Mouse (Mus musculus): ENCODE data around the gene Ptprd. TPM values are rescaled to one million over a fixed set of nuclear protein-coding genes. Genes with fewer than 3 reads are reported as not detected.
A peak's percentile ranks its signal among the peaks of the same experiment; 100 is the strongest.

Gene Ptprd
- polyA plus RNA-seq, 1 experiment from 2014 or later = 46.2 TPM

GRCm38 (mm10) chr4:76846265-76846664 lies 1365.5 kb downstream of the Ptprd start:
- Histone ChIP-seq H3K4me1 (ENCODE audit: control insufficient read depth, insufficient read depth, low read length) (no peaks in the 10 kb centered on the region), H3K27me3 (replicated peaks; ENCODE audit: control insufficient read depth, insufficient read depth, low read length) (no peaks in the 10 kb centered on the region), H3K9ac (ENCODE audit: low read depth, low read length) (no peak overlapping the region), H3K4me2 (ENCODE audit: low read depth, low read length) (no peak overlapping the region), H3K36me3 (ENCODE audit: control insufficient read depth, insufficient read depth, low read length) (no peaks in the 10 kb centered on the region), H3K4me3 (ENCODE audit: low read depth, low read length) (no peak overlapping the region), H3K27ac (replicated peaks; ENCODE audit: low read depth, low read length) (no peak overlapping the region), H3K9me3 (ENCODE audit: control insufficient read depth, low read length) (no peaks in the 10 kb centered on the region)
- DNase-seq (ENCODE audit: low spot score) (peak; percentile 20), ATAC-seq (ENCODE audit: low read depth) (no peak)
- WGBS = 46% methylated on average over 7 of the region's 7 CpGs

DNA sequence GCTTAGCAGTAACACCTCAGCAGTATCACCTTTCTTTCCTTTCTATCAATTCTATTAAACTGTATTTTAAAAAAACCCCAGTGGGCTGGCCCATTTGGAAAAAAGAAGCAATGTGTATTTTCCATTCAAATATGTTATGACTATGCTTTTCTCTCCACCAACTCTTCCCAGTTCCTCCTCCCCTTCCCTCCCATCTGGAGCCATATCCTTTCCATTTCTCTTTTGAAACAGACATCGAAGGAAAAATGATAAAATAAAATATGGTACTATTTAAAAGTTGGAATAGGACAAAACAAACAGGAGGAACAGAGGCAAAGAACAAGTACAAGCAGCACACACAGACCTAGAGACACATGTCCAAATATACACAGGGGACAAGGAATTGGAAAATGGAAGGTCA lies 1372.7 kb downstream of the Ptprd start:
- 84% methylated on average over 1 of the region's 1 CpGs for WGBS
- H3K27ac ChIP-seq (replicated peaks; ENCODE audit: low read depth, low read length) = no peak overlapping the region

DNA sequence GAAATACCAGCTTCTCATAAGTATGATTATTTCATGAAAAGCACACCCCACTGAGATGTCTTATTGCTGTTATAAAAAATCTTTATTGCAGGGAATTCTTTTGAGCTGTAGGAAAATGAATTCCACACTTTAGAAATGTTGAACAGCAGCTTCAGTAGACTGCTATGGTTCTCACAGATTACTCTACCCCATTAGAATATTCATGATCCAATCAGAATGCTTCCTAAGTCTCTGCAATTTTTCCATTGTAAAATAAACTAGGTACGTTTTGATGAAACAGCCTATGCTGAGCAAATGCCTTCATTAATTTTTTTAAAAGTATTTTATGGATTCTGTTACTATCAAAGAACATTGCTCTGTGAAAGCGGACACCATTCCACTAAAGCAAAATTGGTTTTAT lies 1399.6 kb downstream of the Ptprd start:
- no peak overlapping the region for H3K4me3 ChIP-seq (ENCODE audit: low read depth, low read length)
- no peak overlapping the region for H3K27ac ChIP-seq (replicated peaks; ENCODE audit: low read depth, low read length)
- no peak overlapping the region for H3K4me2 ChIP-seq (ENCODE audit: low read depth, low read length)
- ATAC-seq (ENCODE audit: low read depth) (no peak), DNase-seq (ENCODE audit: low spot score) (no peak)
- H3K9me3 ChIP-seq (ENCODE audit: control insufficient read depth, low read length) = no peaks in the 10 kb centered on the region
- no peaks in the 10 kb centered on the region for H3K4me1 ChIP-seq (ENCODE audit: control insufficient read depth, insufficient read depth, low read length)
- no peaks in the 10 kb centered on the region for H3K36me3 ChIP-seq (ENCODE audit: control insufficient read depth, insufficient read depth, low read length)
- no peaks in the 10 kb centered on the region for H3K27me3 ChIP-seq (replicated peaks; ENCODE audit: control insufficient read depth, insufficient read depth, low read length)
- no peak overlapping the region for H3K9ac ChIP-seq (ENCODE audit: low read depth, low read length)
- WGBS = 66% methylated on average over 2 of the region's 2 CpGs

More for the DNA sequence above, 1372.7 kb downstream of the Ptprd start:
- Histone ChIP-seq H3K4me2 (ENCODE audit: low read depth, low read length) (no peak overlapping the region), H3K27me3 (replicated peaks; ENCODE audit: control insufficient read depth, insufficient read depth, low read length) (no peaks in the 10 kb centered on the region), H3K9ac (ENCODE audit: low read depth, low read length) (no peak overlapping the region), H3K4me3 (ENCODE audit: low read depth, low read length) (no peak overlapping the region), H3K4me1 (ENCODE audit: control insufficient read depth, insufficient read depth, low read length) (no peaks in the 10 kb centered on the region), H3K9me3 (ENCODE audit: control insufficient read depth, low read length) (no peaks in the 10 kb centered on the region), H3K36me3 (ENCODE audit: control insufficient read depth, insufficient read depth, low read length) (no peaks in the 10 kb centered on the region)
- no peak for ATAC-seq (ENCODE audit: low read depth)
- DNase-seq (ENCODE audit: low spot score) = no peak

DNA sequence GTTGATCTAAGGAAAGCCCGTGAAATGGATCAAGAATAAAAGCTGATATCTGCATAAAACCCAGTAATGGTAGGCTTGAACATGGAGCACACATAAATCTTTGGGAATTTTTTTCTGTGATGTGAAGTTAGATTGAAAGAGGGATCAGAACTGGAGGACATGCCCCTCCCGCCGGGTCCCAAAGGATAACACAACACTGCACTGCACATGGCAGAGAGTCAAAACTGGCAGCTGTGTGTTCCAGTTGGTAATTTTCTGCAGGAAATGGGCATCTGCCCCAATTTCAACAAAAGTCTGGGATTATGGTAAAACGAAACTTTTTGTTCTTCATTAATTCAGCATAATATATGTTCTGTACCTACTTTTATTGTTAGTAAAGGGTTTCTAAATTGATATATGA lies 1409.1 kb downstream of the Ptprd start:
- Histone ChIP-seq H3K4me1 (ENCODE audit: control insufficient read depth, insufficient read depth, low read length) (no peaks in the 10 kb centered on the region), H3K4me2 (ENCODE audit: low read depth, low read length) (no peak overlapping the region), H3K27ac (replicated peaks; ENCODE audit: low read depth, low read length) (no peak overlapping the region), H3K27me3 (replicated peaks; ENCODE audit: control insufficient read depth, insufficient read depth, low read length) (no peaks in the 10 kb centered on the region), H3K9me3 (ENCODE audit: control insufficient read depth, low read length) (no peaks in the 10 kb centered on the region), H3K36me3 (ENCODE audit: control insufficient read depth, insufficient read depth, low read length) (no peaks in the 10 kb centered on the region), H3K4me3 (ENCODE audit: low read depth, low read length) (no peak overlapping the region), H3K9ac (ENCODE audit: low read depth, low read length) (no peak overlapping the region)
- 54% methylated on average over 4 of the region's 4 CpGs for WGBS
- peak; percentile 53; the same call in 1 of the 2 replicates for ATAC-seq (ENCODE audit: low read depth)
- DNase-seq (ENCODE audit: low spot score) = peak; percentile 80

GRCm38 (mm10) chr4:76798010-76799007 lies 1413.5 kb downstream of the Ptprd start:
- H3K27ac ChIP-seq (replicated peaks; ENCODE audit: low read depth, low read length) = no peak overlapping the region
- no peaks in the 10 kb centered on the region for H3K27me3 ChIP-seq (replicated peaks; ENCODE audit: control insufficient read depth, insufficient read depth, low read length)
- H3K36me3 ChIP-seq (ENCODE audit: control insufficient read depth, insufficient read depth, low read length) = no peaks in the 10 kb centered on the region
- DNase-seq (ENCODE audit: low spot score) (no peak), ATAC-seq (ENCODE audit: low read depth) (no peak)
- WGBS = 52% methylated on average over 9 of the region's 9 CpGs
- H3K9me3 ChIP-seq (ENCODE audit: control insufficient read depth, low read length) = no peaks in the 10 kb centered on the region
- no peak overlapping the region for H3K4me2 ChIP-seq (ENCODE audit: low read depth, low read length)
- no peak overlapping the region for H3K4me3 ChIP-seq (ENCODE audit: low read depth, low read length)
- no peak overlapping the region for H3K9ac ChIP-seq (ENCODE audit: low read depth, low read length)
- H3K4me1 ChIP-seq (ENCODE audit: control insufficient read depth, insufficient read depth, low read length) = no peaks in the 10 kb centered on the region

- no peaks in the 10 kb centered on the region for H3K27me3 ChIP-seq (replicated peaks; ENCODE audit: control insufficient read depth, insufficient read depth, low read length)
- DNase-seq (ENCODE audit: low spot score) = no peak
- WGBS = 68% methylated on average over 2 of the region's 2 CpGs
- no peak for ATAC-seq (ENCODE audit: low read depth)
- H3K4me1 ChIP-seq (ENCODE audit: control insufficient read depth, insufficient read depth, low read length) = no peaks in the 10 kb centered on the region
- no peak overlapping the region for H3K9ac ChIP-seq (ENCODE audit: low read depth, low read length)
- no peak overlapping the region for H3K27ac ChIP-seq (replicated peaks; ENCODE audit: low read depth, low read length)
- no peaks in the 10 kb centered on the region for H3K36me3 ChIP-seq (ENCODE audit: control insufficient read depth, insufficient read depth, low read length)
- H3K4me3 ChIP-seq (ENCODE audit: low read depth, low read length) = no peak overlapping the region
- H3K9me3 ChIP-seq (ENCODE audit: control insufficient read depth, low read length) = no peaks in the 10 kb centered on the region
- no peak overlapping the region for H3K4me2 ChIP-seq (ENCODE audit: low read depth, low read length)
These were observed 1426.4 kb downstream of the Ptprd start for GRCm38 (mm10) chr4:76785389-76785788.

- 73% methylated on average over 4 of the region's 4 CpGs for WGBS
- Histone ChIP-seq H3K27ac (replicated peaks; ENCODE audit: low read depth, low read length) (no peak overlapping the region), H3K4me2 (ENCODE audit: low read depth, low read length) (no peak overlapping the region), H3K9me3 (ENCODE audit: control insufficient read depth, low read length) (no peaks in the 10 kb centered on the region), H3K9ac (ENCODE audit: low read depth, low read length) (no peak overlapping the region), H3K4me1 (ENCODE audit: control insufficient read depth, insufficient read depth, low read length) (no peaks in the 10 kb centered on the region), H3K27me3 (replicated peaks; ENCODE audit: control insufficient read depth, insufficient read depth, low read length) (no peaks in the 10 kb centered on the region), H3K4me3 (ENCODE audit: low read depth, low read length) (no peak overlapping the region), H3K36me3 (ENCODE audit: control insufficient read depth, insufficient read depth, low read length) (no peaks in the 10 kb centered on the region)
- no peak for DNase-seq (ENCODE audit: low spot score)
- ATAC-seq (ENCODE audit: low read depth) = no peak
These were observed 1432.1 kb downstream of the Ptprd start for GRCm38 (mm10) chr4:76779558-76780124.

DNA sequence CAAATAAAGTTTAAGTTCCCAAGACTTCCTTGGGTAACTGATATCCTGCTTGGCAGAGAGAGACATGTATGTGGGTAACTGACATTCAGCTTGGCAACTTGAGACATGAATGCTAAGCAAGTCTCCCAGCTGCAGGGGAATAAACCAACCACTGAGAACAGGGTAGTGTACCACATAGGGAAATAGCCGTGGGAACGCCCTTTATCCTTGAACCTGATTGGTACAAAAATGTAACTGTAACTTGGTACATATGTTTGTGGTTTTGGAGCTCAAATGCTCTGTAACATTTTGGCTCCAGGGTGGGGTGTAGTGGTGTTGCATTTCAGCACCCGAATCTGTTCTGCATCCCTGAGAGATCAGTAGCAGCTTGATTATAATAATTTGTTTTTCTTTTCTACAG lies 1444.8 kb downstream of the Ptprd start:
- no peak overlapping the region for H3K4me3 ChIP-seq (ENCODE audit: low read depth, low read length)
- H3K27me3 ChIP-seq (replicated peaks; ENCODE audit: control insufficient read depth, insufficient read depth, low read length) = no peaks in the 10 kb centered on the region
- H3K27ac ChIP-seq (replicated peaks; ENCODE audit: low read depth, low read length) = peak overlapping the region; percentile 59; the same call in 1 of the 2 replicates
- DNase-seq (ENCODE audit: low spot score) (peak; percentile 96), ATAC-seq (ENCODE audit: low read depth) (peak; percentile 97)
- 22% methylated on average over 3 of the region's 3 CpGs for WGBS
- H3K36me3 ChIP-seq (ENCODE audit: control insufficient read depth, insufficient read depth, low read length) = no peaks in the 10 kb centered on the region
- H3K4me2 ChIP-seq (ENCODE audit: low read depth, low read length) = no peak overlapping the region
- H3K9ac ChIP-seq (ENCODE audit: low read depth, low read length) = no peak overlapping the region
- peaks cover 6% of the 10 kb centered on the region; the same call in 1 of the 2 replicates for H3K4me1 ChIP-seq (ENCODE audit: control insufficient read depth, insufficient read depth, low read length)
- H3K9me3 ChIP-seq (ENCODE audit: control insufficient read depth, low read length) = no peaks in the 10 kb centered on the region

Data from embryonic facial prominence, embryonic 14.5 days (tissue).